Mouse (Mus musculus): Measurements from ENCODE around the gene 0610010K14Rik.

DNA sequence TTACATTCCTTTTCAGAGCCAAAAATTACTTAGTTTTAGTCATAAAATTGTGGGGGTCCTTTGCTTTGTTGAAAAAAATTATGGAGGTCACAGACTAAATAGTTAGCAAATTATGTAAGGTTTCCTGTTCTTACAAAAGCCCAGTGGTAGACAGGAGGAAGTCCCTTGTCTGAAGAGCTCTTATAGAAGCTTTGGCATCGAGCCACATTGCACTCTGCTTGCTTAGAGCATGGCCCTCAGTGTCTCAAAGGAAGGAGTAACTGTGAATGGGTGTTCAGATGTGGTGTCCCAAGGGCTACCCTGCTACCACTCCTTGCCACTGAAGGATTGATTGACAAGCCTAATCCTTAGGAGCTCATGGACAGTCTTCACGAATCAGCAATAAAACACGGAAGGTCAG is 42.7 kb upstream of the 0610010K14Rik start:
- no peak for TF ChIP-seq HCFC1 (IDR thresholded peaks at IDR 0.05; ENCODE audit: low read depth, low read length)
- no peak for TF ChIP-seq CTCF (conservative IDR thresholded peaks at IDR 0.05 in 1 of 2, IDR thresholded peaks at IDR 0.05 in 1 of 2; ENCODE audit: low read depth in 2 of 2, low read length in 2 of 2)

Measured in CH12.LX (cell line).